Mouse (Mus musculus) heart, postnatal 25 days (tissue): Measurements from ENCODE around the gene Sms. TPM values are rescaled to one million over a fixed set of nuclear protein-coding genes. Genes with fewer than 3 reads are reported as not detected.

Experiments used
- DNase-seq: peaks from one replicate; pipeline ENCODE4 v3.0.0; 2022; ENCODE audit warnings: low spot score
- intact Hi-C: fragments of 180-260 bp; cut with DNase I; formaldehyde crosslinking; loops from one replicate; pipeline ENCODE4 v1.15.1; 2025
- total RNA-seq, 2 experiments: library from RNA; stranded (reverse); gene quantifications; 2 replicates each; pipeline ENCODE4 v1.2.3; 2021

Gene Sms
- total RNA-seq, 2 experiments from 2014 or later, result 27.8 to 39.6 TPM

- no peak for DNase-seq
- intact Hi-C loops, result loop anchor here (2.0 to 10.0 kb wide), 2 partner anchors 179 to 1459 kb away; no protein-coding TSS in a partner anchor
Observed at GRCm38 (mm10) chrX:157465949-157466348, 26.1 kb downstream of the Sms start.

GRCm38 (mm10) chrX:157462716-157463115 lies 29.4 kb downstream of the Sms start:
- no peak for DNase-seq
- intact Hi-C loops, result loop anchor here (10.0 kb wide), 1 partner anchor 1462 kb away; no protein-coding TSS in a partner anchor

- DNase-seq, result no peak
- intact Hi-C loops, result loop anchor here (10.0 kb wide), 1 partner anchor 540 kb away; no protein-coding TSS in a partner anchor
Observed at GRCm38 (mm10) chrX:157454430-157454829, 37.7 kb downstream of the Sms start.

- no peak for DNase-seq
- intact Hi-C loops, result no loop called here
Observed at GRCm38 (mm10) chrX:157449000-157449399, 43.1 kb downstream of the Sms start.

- intact Hi-C loops, result no loop called here
- DNase-seq, result no peak
Observed at GRCm38 (mm10) chrX:157447431-157447830, 44.7 kb downstream of the Sms start.

DNA sequence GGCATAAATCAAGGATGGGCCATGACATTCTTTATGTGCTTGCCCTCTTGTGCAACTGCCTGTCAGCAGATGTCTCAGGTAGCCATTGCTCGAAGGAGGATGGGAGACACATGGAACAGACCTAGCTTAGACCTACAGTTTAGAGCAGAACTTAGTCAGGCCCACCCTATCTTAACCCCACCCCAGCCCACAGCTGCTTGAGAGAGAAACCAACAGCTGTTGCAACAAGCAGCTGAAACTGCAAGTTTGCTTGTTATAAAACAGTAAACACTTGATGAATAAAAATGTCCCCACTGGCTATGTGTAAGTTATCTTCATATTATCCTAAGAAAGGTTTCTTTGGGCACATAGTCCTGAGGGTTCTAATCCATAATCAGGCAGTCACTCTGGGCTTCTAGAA lies 57.3 kb downstream of the Sms start:
- intact Hi-C loops, result no loop called here
- DNase-seq, result no peak

DNA sequence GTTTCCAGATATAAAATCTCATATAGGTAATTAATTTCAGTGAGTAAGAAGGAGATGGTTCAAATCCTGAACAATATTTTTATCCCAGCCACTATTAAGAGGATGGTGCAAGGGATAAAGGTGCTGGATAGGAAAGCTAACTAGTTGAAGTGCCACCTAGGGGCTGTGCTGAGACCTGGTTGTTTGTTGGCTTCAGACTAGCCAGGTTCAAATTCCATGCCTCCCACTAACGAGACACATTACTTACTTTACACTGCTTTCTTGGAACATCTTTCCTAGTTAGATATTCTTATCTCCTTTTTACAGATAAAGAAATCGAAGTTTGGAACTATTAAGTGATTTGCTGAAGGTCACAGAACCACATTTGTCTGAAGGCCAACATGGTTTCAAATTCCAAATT lies 72.6 kb downstream of the Sms start:
- intact Hi-C loops, result no loop called here

GRCm38 (mm10) chrX:157415212-157415611 lies 76.9 kb downstream of the Sms start, which contains the start of gene Phex:
Phex (minus strand) TSS chrX:157415312.
- intact Hi-C loops, result no loop called here
- DNase-seq, result no peak

More for the DNA sequence above, 72.6 kb downstream of the Sms start:
- DNase-seq, result no peak

DNA sequence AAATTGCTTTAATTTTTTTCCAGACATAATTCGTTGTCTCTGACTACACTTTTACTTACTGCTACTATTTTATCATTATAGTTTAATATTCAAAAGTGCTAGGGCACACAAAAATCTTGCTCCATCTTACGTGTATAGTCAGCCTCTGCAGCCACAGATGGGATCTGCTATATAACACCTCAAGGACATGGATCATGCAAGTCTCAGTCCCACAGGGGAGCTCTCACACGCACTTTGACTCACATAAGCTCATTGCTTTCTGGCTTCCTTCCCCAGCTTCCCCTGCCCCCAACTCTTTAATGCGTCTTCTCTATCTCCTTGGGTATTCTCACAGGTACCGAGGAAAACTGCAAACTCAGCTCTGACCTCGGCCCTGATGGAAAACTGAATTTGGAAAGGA lies 87.2 kb downstream of the Sms start:
- no peak for DNase-seq
- intact Hi-C loops, result no loop called here

Other genes starting within 250 kb of the Sms start
- under 1 TPM in 1 of 2 experiments, not detected in 1; 0.06 TPM for gene Phex, start 77.0 kb downstream of the Sms start, total RNA-seq
- under 1 TPM; 0.22 to 0.39 TPM for gene Yy2, start 76.7 kb upstream of the Sms start, total RNA-seq
- gene Mbtps2, start 106.4 kb upstream of the Sms start, total RNA-seq, result 10 to 100 TPM; 10.7 to 12.2 TPM
- gene Smpx, start 206.6 kb upstream of the Sms start, total RNA-seq, result 100 to 1,000 TPM; 393 to 458 TPM